Mouse (Mus musculus) hindlimb bud, embryonic 11.5 days (tissue): ENCODE results near the gene Dhrs3.

ENCODE experiments used
- DNase-seq: peaks from one replicate; pipeline ENCODE4 v3.0.0-alpha.2; 2012; ENCODE audit warnings: low read depth, low spot score; ENCODE audit errors: extremely low spot score

Dhrs3 gene

DNA sequence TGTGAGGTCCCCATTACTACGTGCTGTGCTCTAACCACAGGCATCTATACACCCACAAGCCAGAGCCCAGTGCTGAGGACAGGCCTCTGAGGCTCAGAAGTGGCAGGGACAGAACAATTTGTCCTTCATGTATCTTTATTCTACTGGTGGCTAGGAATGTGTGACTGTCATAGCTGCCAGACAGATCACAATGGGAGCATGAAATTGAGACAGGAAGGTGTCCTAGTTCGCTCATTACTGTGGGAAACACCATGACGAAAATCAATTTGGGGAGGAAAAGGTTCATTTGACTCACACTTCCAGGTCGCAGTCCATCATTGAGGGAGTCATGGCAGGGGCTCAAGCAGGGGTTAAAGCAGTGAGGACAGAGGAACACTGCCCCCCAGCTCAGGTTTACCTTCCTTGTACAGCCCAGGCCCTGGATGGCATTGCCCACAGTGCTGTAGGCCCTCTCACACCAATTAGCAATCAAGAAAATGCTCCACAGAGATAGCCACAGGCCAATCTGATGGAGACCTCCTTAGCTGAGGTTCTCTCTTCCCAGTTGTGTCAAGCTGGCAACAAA lies 47.3 kb downstream of the Dhrs3 start:
- DNase-seq = no peak

DNA sequence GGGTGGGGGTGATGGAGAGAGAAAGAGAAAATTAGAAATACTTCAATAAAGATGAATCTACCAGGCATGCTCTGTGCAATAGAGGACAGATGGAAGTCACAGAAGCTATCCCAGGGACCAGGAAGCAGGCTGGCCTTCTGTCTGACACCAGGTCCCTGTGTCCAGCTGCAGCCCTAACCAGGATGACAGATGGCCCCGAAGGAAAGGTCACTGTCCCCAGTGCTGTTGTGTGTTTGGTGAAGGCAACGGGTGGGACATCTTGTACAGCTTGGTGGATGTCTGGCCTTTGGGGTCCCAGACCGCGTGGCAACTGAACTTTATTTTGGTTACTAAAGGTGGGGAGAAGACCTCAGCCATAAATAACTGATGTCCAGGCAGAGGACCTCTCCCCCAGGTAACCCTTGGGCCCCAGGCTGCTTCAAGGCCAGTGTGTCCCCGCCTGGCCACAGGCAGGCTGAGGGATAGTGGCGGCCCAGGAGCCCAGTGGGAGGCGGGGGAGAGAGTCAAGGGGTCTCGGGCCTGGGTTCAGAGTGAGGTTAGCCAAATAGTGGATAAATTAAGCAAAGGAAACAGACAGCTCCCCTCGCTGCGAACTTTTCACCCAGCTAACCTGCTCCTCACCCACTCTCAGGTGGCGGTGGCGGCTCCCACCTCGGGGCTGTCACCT lies 48.3 kb downstream of the Dhrs3 start:
- DNase-seq = no peak

DNA sequence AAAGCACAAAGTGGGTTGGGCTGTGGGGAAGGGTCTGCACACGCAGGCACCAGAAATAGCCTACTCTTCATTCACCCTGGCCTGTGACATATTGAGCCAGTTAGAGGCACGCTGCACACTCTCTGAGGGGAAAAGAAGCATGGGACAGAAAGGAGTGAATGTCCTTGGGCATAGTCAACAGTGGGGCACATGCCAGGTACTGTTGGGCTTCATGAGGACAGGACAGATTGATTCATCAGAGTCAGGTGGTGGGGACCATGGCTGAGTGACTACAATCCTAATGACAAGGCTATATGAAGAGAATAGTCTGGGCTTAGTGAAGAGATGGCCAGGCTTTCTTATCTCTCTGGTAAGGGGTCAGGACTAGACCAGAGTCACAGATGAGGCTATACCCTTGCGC lies 49.8 kb downstream of the Dhrs3 start:
- no peak for DNase-seq

DNA sequence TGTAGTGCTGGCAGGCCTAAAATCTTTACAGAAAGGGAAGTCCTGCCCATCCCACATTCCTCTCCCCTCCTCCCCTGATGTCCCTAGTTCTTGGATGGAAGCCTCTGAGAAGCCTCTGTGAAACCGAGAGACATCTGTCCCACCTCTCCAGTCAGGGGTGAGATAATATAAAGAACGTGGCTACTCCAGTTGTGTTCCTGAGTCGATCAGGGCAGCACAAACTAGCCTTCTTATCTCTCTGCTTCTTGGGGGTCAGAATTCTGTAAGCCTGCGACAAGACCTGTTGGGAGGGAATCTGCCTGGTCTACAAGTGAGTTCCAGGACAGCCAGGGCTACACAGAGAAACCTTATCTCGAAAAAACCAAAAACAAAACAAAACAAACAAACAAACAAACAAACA lies 50.6 kb downstream of the Dhrs3 start:
- DNase-seq = no peak

DNA sequence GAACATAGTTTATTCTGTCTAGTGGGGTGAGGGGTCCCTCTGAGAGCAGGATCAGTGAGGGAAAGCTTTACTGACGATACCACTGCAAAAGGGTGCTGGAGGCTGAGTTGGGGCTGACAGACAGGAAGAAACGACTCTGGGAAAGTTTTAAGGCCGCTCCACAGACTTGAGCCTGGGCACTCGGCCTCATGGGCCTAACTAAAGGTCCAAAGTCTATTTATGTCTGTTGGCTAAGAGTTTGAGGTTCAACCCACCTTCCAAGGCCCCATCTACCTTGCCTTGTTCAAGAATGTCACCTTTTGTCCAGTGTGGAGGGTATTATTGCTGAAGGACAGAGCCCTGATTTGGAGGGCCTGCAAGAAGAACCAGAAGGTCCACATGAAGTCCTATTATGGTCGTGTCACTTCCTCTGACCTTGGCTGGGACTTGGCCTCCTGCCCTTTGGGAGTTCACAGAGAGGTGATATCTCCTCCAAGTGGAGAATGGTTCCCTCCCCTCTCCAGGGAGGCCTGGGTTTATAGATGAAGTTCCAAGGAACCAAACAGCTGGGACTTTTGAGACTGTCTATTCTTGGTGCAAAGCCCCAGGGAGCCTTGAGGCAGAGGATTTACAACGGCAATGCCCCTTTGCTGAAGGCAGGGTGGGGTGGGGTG lies 55.2 kb downstream of the Dhrs3 start:
- DNase-seq = no peak

DNA sequence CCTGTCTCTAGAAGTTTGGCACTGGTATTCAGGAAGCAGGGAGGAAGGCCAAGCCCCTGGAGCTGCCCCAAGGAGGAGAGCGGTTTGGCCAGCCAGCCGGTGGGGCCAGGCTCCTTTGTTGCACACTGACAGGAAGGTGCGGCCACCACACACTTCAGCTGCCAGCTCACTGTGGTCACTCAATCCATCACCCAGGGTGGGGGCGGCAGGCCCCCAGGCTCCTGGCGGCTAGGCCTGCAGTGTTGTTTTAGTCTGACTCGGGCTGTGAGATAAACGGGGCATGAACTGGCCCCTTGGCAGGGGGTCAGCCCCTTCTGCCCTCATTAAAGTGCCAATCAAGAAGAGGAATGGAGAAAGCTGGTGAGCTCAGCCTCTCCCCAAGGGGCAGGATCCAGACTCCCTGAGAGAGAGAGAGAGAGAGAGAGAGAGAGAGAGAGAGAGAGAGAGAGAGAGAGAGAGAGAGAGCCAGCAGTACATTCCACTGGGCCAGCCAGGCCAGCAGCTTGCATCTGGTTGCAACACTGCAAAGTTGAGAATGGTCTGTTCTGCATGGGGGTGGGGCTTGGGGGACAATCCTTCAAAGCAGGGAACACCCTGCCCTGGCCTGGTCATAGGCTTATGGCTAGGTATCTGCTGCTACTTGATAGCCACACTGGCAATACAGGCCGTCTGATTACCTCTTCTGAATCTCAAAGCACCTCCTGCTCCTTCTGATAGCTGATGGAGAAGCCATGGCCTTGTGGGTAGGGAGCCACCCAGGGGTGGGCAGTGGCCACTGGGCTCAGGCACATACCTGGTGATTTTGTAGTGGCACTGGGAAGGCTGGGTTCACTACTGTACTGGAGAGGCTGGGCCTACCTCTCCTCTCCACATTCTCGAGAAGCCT lies 57.1 kb downstream of the Dhrs3 start:
- DNase-seq = peak; percentile 26

DNA sequence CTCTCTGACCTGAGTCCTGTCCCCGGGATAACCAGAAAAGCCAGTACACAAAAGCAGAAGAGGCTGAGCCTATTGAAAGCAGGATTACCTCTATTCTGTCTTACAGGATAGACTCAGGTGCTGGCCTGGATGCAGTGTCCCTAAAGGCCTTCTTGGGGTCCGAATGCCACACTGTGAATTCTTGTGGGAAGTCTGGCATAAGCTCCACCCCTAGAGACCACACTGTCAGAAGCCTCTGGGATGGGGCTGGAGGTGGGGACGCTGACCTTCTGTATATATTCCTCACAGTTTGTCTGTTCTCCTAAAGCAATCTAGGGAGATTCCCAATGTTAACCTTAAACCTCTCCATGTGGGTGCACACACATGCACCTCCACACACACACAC lies 57.7 kb downstream of the Dhrs3 start:
- no peak for DNase-seq

DNA sequence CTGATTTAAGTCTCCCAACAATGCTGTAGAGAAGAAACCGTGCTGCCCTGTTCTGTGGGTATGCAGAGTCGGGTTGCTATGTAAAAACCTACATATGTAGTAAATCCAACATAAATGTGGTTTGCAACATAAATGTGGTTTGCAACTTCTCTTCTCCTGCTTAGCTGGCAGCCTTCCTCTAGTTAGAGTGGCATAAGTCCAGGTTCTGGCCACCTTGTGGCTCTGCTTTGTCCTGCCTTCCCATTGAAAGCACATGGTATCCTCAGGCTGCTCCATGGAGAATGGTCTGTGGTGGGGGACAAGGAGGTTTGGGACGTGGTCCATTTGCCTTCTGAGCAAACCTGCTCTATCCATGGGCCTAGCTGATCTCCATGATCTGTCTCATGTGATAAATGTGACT lies 58.3 kb downstream of the Dhrs3 start:
- no peak for DNase-seq

DNA sequence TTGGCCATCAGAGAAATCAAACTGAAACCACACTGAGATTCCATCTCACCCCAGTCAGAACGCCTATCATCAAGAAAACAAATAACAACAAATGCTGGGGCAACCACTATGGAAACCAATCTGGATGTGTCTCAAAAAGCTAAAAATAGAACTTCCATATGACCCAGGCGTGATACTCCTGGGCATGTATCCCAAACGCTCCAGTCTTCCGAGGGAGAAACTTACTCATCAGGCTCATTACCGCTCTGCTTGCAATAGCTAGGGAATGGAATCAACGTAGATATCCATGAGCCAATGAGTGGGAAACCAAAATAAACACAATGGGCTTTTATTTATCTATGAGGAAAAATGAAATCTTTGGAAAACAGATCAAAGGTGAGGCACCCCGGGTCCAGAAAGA lies 59.2 kb downstream of the Dhrs3 start:
- no peak for DNase-seq

DNA sequence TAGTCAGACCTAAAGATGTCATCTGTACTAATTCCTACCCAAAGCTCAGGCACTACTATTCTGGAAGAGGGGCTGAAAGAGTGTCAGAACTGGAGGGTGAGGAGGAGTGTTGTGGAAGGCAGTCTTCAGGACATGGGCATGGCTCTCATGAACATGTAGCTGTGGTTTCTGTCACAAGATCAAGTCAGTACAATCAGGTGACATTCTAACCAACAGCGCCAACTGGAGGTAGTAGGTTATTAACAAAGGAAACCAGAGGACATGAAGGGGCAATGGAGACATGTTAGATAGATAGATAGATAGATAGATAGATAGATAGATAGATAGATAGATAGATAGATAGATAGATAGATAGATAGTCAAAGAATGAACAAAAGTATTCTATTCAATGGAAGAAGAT lies 60.8 kb downstream of the Dhrs3 start:
- DNase-seq = no peak

DNA sequence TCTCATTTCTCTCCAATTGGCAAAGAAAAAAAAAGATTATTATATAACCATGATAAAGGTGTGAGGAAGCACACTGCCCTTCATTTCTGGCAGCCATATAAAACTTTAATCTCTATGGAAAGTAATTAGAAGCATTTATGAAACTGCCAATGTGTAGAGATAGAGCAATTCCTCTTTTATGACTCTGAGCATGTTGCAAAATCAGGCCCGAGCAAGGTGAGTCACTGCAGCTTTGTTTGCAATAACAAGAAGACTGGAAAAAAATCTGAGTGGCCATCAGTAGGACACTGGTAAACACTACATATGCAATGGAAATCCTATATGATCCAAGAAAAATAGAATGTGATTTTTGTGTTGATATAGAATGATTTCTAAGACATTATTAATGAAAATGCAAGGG lies 63.2 kb downstream of the Dhrs3 start:
- no peak for DNase-seq

DNA sequence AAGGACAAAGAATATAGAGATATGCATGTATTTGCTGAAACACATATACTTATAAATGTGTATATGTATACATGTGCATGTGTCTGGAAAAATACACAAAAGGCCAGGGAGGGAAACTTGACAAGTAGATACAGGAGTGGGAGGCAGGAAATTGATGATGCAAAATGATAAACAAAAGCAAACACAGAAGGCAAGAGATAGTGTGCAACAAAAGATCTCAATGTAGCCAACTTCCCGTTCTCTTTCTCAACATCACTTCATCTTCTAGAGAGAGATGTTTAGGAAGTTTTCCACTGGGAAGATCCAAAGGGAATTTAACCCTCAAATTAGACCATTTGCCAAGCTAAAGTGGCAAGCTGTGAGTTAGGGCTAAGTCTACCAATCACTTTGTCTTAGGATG lies 63.7 kb downstream of the Dhrs3 start:
- no peak for DNase-seq

DNA sequence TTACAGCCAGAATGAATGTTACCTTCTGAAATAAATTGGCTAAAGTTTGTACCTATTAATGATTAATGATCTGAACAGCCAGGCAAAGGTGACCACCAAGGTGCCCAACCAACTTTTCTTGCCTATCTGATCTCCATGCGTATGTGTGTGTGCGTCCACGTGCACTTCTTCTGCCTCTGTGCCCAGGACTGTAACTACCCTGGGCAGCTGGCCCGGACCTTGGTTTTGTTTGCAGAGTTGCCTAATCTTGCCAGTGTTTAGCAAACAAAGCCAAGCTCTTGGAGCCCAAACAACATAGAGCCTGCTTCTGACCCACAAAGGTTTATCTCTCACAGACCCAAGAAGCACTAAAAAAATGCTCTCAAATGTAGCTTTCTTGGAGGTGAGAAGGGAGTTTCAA lies 64.6 kb downstream of the Dhrs3 start:
- no peak for DNase-seq

DNA sequence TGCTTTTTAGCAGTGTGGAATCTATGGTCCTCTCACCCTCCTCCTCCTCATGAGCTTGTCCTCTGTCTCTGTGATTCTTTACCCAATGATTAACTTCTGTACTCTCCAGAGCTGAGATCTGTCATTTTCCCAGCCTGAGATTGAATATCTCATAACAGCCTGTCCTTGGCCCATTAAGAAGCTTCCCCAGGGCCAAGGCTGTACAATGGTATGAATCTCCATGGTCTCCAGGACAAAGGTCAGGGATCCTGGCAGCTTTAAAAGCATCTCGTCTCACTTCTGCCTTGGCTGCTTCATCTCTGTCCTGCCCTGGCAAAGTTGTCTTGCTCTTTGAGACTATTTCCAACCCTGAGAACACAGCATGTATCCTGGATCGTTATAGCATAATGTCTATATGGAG lies 65.1 kb downstream of the Dhrs3 start:
- DNase-seq = no peak

DNA sequence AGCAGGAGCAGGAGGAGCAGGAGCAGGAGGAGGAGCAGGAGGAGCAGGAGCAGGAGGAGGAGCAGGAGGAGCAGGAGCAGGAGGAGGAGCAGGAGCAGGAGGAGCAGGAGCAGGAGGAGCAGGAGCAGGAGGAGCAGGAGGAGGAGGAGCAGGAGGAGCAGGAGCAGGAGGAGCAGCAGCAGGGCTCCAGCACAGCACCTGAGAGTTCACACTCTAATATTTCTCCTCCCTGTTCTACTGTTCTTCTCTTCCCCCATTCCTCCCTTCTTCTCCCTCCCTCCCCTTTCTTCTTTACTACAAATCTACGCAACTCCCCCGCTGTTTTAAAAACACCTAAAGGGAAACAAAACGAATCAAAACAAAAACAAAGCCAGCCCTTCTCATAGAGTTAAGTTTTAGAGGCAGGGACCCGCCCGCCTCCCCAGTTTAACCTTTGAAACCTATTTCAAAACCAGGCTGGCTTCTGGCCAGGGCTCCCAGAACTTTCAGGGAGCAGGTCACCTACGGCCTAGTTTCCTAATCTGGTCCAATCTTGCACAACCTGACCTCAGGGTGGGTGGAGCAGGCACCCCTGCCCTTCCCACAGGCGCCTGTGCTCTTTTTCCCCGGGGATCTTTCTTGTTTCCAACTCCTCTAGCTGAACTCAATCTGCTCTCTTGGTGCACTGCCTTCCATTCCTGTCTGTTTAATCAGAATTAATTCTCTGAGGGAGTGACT lies 67.7 kb downstream of the Dhrs3 start:
- no peak for DNase-seq

DNA sequence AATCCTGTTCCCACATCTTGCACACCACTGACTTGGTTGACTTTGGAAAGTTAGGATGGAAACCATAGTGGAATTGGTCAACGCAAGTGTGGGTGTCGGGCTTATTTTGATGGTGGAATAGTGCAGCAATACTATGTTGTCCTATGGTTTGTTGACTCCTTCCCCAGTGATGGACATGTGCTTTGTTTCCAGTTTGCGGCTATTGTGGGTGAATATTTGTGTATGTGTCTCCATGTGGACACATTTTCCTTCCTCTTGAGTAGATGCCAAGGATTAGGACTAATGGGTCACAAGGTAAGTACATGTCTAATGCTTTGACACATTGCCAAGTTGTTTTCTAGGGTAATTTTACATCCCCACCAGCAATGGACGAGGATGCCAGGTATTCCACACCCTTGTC lies 68.6 kb downstream of the Dhrs3 start:
- DNase-seq = no peak

DNA sequence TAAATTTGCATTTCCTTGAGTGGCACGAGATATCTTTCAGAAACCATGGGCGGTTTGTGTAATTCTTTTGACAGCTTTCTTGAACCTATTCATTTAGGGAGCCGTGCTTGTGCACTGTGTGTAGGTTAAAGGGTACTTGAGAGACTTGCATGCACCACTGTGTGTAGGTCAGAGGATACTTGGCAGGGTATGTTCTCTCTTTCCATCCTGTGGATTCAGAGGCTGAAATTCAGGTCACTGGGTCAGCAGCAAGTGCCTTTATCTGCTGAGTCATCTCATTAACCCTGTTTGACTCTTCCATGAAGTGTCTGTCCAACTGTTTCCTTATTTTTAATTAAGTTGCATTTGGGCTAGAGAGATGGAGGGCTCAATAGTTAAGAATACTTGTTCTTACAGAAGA lies 69.1 kb downstream of the Dhrs3 start:
- DNase-seq = no peak

DNA sequence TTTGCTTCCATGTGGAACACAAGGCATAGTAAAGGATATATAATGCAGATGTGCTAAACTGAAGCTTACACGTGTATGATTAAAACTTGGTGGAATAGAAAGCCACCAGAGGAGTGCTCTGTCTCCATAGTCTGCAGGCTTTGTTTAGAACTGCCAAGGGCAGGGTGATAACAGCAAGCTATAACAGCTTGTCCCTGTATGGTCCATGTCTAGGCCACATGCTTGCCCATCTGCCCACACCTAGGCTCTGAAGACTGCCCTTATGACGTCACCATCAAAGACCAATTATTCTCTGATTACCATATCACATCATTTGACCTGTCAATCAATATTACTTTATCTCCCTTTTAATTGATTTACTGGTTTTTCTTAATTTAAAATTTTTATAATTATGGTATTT lies 72.6 kb downstream of the Dhrs3 start:
- DNase-seq = no peak

DNA sequence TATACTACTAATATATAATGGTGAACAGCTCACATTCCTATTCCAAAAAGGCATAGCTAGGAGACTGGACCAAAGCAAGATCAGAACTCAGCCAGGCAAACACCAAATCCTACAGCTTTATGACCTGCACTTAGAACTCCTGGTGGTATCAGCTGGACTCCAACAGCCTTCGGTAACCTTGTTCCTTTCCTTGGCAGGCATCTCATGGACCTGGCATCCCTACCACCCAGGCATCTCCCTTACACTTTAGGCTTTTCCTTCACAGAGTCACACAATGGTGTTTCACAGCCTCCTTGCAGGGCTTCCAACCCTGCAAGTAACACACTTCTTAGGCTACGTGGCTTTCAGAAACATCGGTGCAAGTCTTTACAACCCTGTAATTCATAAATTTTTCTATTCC lies 75.7 kb downstream of the Dhrs3 start:
- DNase-seq = no peak

DNA sequence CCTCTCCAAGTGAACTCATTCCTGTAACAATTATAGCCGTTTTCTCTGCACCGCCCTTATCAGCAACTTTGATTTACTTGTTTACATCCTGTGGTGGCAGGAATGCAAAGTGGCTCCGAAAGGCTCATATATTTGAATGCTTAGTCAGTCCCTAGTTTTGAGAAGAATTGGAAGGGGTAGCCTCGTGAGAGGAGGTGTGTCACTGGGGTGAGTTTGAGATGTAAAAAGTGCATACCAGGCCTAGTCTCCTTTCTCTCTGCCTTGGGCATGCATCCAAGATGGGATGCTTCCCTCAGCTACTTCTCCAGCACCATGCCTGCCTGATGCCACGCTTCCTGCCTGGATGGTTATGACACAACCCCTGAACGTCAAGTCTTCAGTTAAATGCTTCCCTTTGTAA lies 76.4 kb downstream of the Dhrs3 start:
- DNase-seq = no peak

DNA sequence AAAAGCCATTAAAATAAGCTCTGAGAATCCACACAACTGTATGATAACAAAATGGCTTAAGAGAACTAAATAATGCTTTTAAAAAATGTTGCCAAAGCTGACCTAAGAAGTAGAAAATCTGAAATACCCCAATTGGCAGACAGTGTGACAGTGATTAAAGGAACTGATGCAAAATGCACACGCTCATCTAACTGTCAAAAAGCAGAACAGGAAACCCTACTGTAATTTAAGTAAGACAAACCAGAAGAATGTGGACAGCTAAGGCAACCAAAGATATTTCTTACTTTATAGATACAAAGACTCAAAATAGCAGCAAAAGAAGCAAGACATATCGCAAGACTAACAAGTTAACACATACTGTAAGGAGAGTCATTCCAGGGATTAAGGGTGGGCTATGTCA lies 78.4 kb downstream of the Dhrs3 start:
- DNase-seq = no peak
